Mouse (Mus musculus) ES-E14 (cell line): ENCODE measurements at regions not wholly inside any gene's neighbourhood (a gene's known extent, or its start where the extent isn't known, plus 50 kb on each side); places are given as distances from the start of the nearest gene placed in this dataset.

Experiments used
- DNase-seq: peaks from one replicate; pipeline ENCODE4 v3.0.0-alpha.2; 2013; ENCODE audit warnings: low read depth, low spot score
- H3K27ac ChIP-seq: 2 replicates; pipeline ENCODE4 v1.5.1; 2012; ENCODE audit warnings: low read depth, mild to moderate bottlenecking, low read length, moderate library complexity, mixed read lengths; ENCODE audit not compliant: poor library complexity, insufficient read depth, severe bottlenecking
- H3K36me3 ChIP-seq: 2 replicates; pipeline ENCODE4 v1.6.1; 2012; ENCODE audit warnings: mild to moderate bottlenecking, low read length, moderate library complexity, mixed read lengths; ENCODE audit not compliant: control insufficient read depth, poor library complexity, insufficient read depth, severe bottlenecking
- H3K4me1 ChIP-seq, 2 experiments: fragments of 150-350 bp in 1 of 2; sonication (generic) in 1 of 2; 2 replicates each; pipeline ENCODE4 v1.6.1; 2012; ENCODE audit warnings: low read length in 2 of 2, mild to moderate bottlenecking in 1 of 2, mixed read lengths in 1 of 2; ENCODE audit not compliant: control insufficient read depth in 2 of 2, insufficient read depth in 2 of 2, poor library complexity in 1 of 2
- H3K4me3 ChIP-seq, 2 experiments: fragments of 150-350 bp in 1 of 2; sonication (generic) in 1 of 2; 2 replicates each; pipeline ENCODE4 v1.5.1; 2012; ENCODE audit warnings: low read length in 2 of 2, low read depth in 1 of 2, mild to moderate bottlenecking in 1 of 2, mixed read lengths in 1 of 2; ENCODE audit not compliant: insufficient read depth in 1 of 2, poor library complexity in 1 of 2, severe bottlenecking in 1 of 2
- H3K9ac ChIP-seq: 2 replicates; pipeline ENCODE4 v1.6.1; 2012; ENCODE audit warnings: low read depth, mild to moderate bottlenecking, low read length, mixed read lengths; ENCODE audit not compliant: poor library complexity, insufficient read depth, severe bottlenecking
- H3K9me3 ChIP-seq: fragments of 150-350 bp; sonication (generic); 2 replicates; pipeline ENCODE4 v1.6.1; 2012; ENCODE audit warnings: low read depth, mild to moderate bottlenecking, low read length; ENCODE audit not compliant: control insufficient read depth, insufficient read depth
- CHD2 ChIP-seq: IDR thresholded peaks from 2 replicates; pipeline ENCODE4 v1.6.1; 2014; ENCODE audit warnings: mild to moderate bottlenecking, low read depth, low read length, inconsistent platforms
- HCFC1 ChIP-seq: IDR thresholded peaks from 2 replicates; pipeline ENCODE4 v1.6.1; 2012; ENCODE audit warnings: low read length, inconsistent platforms, borderline replicate concordance; ENCODE audit not compliant: insufficient read depth
- MAFK ChIP-seq: IDR thresholded peaks from 2 replicates; pipeline ENCODE4 v1.6.1; 2014; ENCODE audit warnings: mild to moderate bottlenecking, low read depth, low read length, inconsistent platforms; ENCODE audit not compliant: insufficient read depth
- ZC3H11A ChIP-seq: IDR thresholded peaks from 2 replicates; pipeline ENCODE4 v1.6.1; 2012; ENCODE audit warnings: low read depth, mild to moderate bottlenecking, inconsistent platforms, low read length, borderline replicate concordance
- ZNF384 ChIP-seq: IDR thresholded peaks from 2 replicates; pipeline ENCODE4 v1.6.1; 2012; ENCODE audit warnings: low read depth, low read length, inconsistent platforms
- in situ Hi-C, 2 experiments: fragments of 600-800 bp; cut with MboI; formaldehyde crosslinking; loops; one replicate each; pipeline ENCODE4 v1.15.1; 2025; ENCODE audit warnings: low sequenced_read_pairs in 2 of 2, inconsistent platforms in 1 of 2; ENCODE audit not compliant: unreplicated experiment in 2 of 2

GRCm38 (mm10) chr11:56338511-56338910 is 297.7 kb upstream of the Nmur2 start:
- Histone ChIP-seq H3K9me3 (no peaks in the 10 kb centered on the region), H3K27ac (no peak overlapping the region), H3K4me1 (no peaks in the 10 kb centered on the region), H3K4me3 (no peak overlapping the region), H3K36me3 (no peaks in the 10 kb centered on the region), H3K9ac (no peak overlapping the region)
- in situ Hi-C loops: no loop called here
- no peak for DNase-seq
- TF ChIP-seq HCFC1 (no peak), CHD2 (no peak), ZC3H11A (no peak), MAFK (no peak)

- Histone ChIP-seq H3K4me3 (no peak overlapping the region), H3K9ac (no peak overlapping the region), H3K36me3 (no peaks in the 10 kb centered on the region), H3K4me1 (no peaks in the 10 kb centered on the region), H3K9me3 (no peaks in the 10 kb centered on the region), H3K27ac (no peak overlapping the region)
- no peak for DNase-seq
- no peak for TF ChIP-seq MAFK
- TF ChIP-seq ZC3H11A: no peak
- TF ChIP-seq ZNF384: no peak
- TF ChIP-seq HCFC1: no peak
- no peak for TF ChIP-seq CHD2
- in situ Hi-C loops: no loop called here
Observed at GRCm38 (mm10) chr11:56335937-56336336, 295.1 kb upstream of the Nmur2 start.

- no peaks in the 10 kb centered on the region for H3K9me3 ChIP-seq
- no peak for DNase-seq
- no peak overlapping the region for H3K9ac ChIP-seq
- TF ChIP-seq MAFK: no peak
- no peak for TF ChIP-seq ZC3H11A
- no peak for TF ChIP-seq HCFC1
- in situ Hi-C loops: no loop called here
- no peak overlapping the region for H3K4me3 ChIP-seq
- no peaks in the 10 kb centered on the region for H3K4me1 ChIP-seq
- H3K36me3 ChIP-seq: no peaks in the 10 kb centered on the region
- H3K27ac ChIP-seq: no peak overlapping the region
Observed at GRCm38 (mm10) chr11:56320293-56320692, 279.5 kb upstream of the Nmur2 start.

- peaks cover 0 to 2% of the 10 kb centered on the region in 2 experiments; a peak in 1 of 4 replicates for H3K4me1 ChIP-seq
- H3K27ac ChIP-seq: no peak overlapping the region
- no peaks in the 10 kb centered on the region for H3K9me3 ChIP-seq
- no peaks in the 10 kb centered on the region for H3K36me3 ChIP-seq
- no peak overlapping the region for H3K4me3 ChIP-seq
- TF ChIP-seq CHD2 (no peak), HCFC1 (no peak), MAFK (no peak), ZC3H11A (no peak), ZNF384 (no peak)
- in situ Hi-C loops: no loop called here
- no peak for DNase-seq
- no peak overlapping the region for H3K9ac ChIP-seq
Observed at GRCm38 (mm10) chr11:56315221-56315987, 274.6 kb upstream of the Nmur2 start.

GRCm38 (mm10) chr11:56309549-56309948 is 268.7 kb upstream of the Nmur2 start:
- H3K4me3 ChIP-seq: no peak overlapping the region
- H3K4me1 ChIP-seq: peaks cover 0 to 2% of the 10 kb centered on the region in 2 experiments; a peak in 1 of 4 replicates
- no peak overlapping the region for H3K27ac ChIP-seq
- H3K36me3 ChIP-seq: no peaks in the 10 kb centered on the region
- H3K9ac ChIP-seq: no peak overlapping the region
- no peaks in the 10 kb centered on the region for H3K9me3 ChIP-seq
- TF ChIP-seq MAFK: no peak
- no peak for TF ChIP-seq HCFC1
- no peak for TF ChIP-seq ZC3H11A
- TF ChIP-seq CHD2: no peak
- TF ChIP-seq ZNF384: no peak
- DNase-seq: no peak
- in situ Hi-C loops: no loop called here
